ENCODE assay signal across 33 mouse cellular contexts in genomic region chr6:89985989-89986388, GRCm38 (mm10). TPM values are rescaled to one million over a fixed set of nuclear protein-coding genes. Genes with fewer than 3 reads are reported as not detected.
DNase-seq lines count a peak whose midpoint lies in the region; ATAC-seq and TF ChIP-seq lines count a peak whose summit lies in the region.
"Had no signal": no experiment of that assay in that cellular context is flagged by ENCODE, and none has a peak within 500 bp of the region (broad histone marks: within the 10 kb centered on the region; RNA-seq: fewer than 3 reads in every experiment).

No protein-coding gene starts in this region.

- H3K4me2 ChIP-seq in liver, embryonic 12.5 days = no peak overlapping the region
- H3K4me2 ChIP-seq: embryonic facial prominence, embryonic 12.5 days; forebrain, embryonic 13.5 days; heart, embryonic 11.5 days; midbrain, embryonic 12.5 days had no signal

- TF ChIP-seq POLR2A in kidney, adult 2 months (IDR thresholded peaks at IDR 0.05; ENCODE audit: low read depth, low read length) = no peak
- TF ChIP-seq POLR2A in liver, adult 2 months (IDR thresholded peaks at IDR 0.05; ENCODE audit: extremely low read depth, insufficient read depth, low read length) = no peak

- H3K4me3 ChIP-seq in kidney, adult 2 months (ENCODE audit: insufficient read depth, low read depth, low read length) = no peak overlapping the region
- H3K4me3 ChIP-seq in liver, adult 2 months (ENCODE audit: insufficient read depth, low read depth, low read length) = no peak overlapping the region
- H3K4me3 ChIP-seq in liver, embryonic 12.5 days = no peak overlapping the region
- H3K4me3 ChIP-seq: embryonic facial prominence, embryonic 12.5 days; erythroblast, embryonic 14.5 days; forebrain, embryonic 13.5 days; limb, embryonic 10.5 days; midbrain, embryonic 12.5 days had no signal

- H3K36me3 ChIP-seq in kidney, adult 2 months (ENCODE audit: control insufficient read depth, insufficient read depth, low read length) = no peaks in the 10 kb centered on the region
- no peaks in the 10 kb centered on the region for H3K36me3 ChIP-seq in liver, adult 2 months (ENCODE audit: control insufficient read depth, insufficient read depth, low read length)
- H3K36me3 ChIP-seq in liver, embryonic 12.5 days = no peaks in the 10 kb centered on the region
- H3K36me3 ChIP-seq: embryonic facial prominence, embryonic 12.5 days; limb, embryonic 10.5 days; midbrain, embryonic 12.5 days had no signal

- 24% methylated on average over 1 of the region's 1 CpGs for WGBS in kidney, adult 2 months
- 19% methylated on average over 1 of the region's 1 CpGs for WGBS in liver, adult 2 months
- 18% methylated on average over 1 of the region's 1 CpGs for WGBS in liver, embryonic 12.5 days (ENCODE audit: insufficient replicate concordance)

- peak; percentile 38 for DNase-seq in kidney, adult 2 months
- DNase-seq in kidney, postnatal 14 days = no peak
- peak; percentile 29 for DNase-seq in liver, adult 2 months (ENCODE audit: extremely low read depth, low read depth, low spot score)
- DNase-seq in NIH3T3 (ENCODE audit: low read depth) = peak; percentile 66
- peak; percentile 5 for DNase-seq in fibroblast of lung, adult 2 months (ENCODE audit: low read depth)
- DNase-seq in gastrocnemius, adult 8-10 months (ENCODE audit: low spot score in 2 of 2) = no peak
- no peak for DNase-seq in ovary, adult 18-20 months (ENCODE audit: low spot score)
- DNase-seq: adrenal gland, postnatal 14 days; liver; liver, postnatal 0 days; lung, postnatal 14 days; thymus, adult 2 months; thymus, postnatal 4 days had no signal

- H3K27ac ChIP-seq in kidney, adult 2 months (ENCODE audit: insufficient read depth, low read depth, low read length) = no peak overlapping the region
- H3K27ac ChIP-seq in liver, adult 2 months (replicated peaks; ENCODE audit: insufficient read depth, low read depth, low read length) = no peak overlapping the region
- H3K27ac ChIP-seq in liver, embryonic 12.5 days = no peak overlapping the region
- H3K27ac ChIP-seq: embryonic facial prominence, embryonic 12.5 days; forebrain, embryonic 13.5 days; limb, embryonic 10.5 days; midbrain, embryonic 12.5 days had no signal

- H3K4me1 ChIP-seq in kidney, adult 2 months (ENCODE audit: control insufficient read depth, insufficient read depth, low read length) = no peaks in the 10 kb centered on the region
- no peaks in the 10 kb centered on the region for H3K4me1 ChIP-seq in liver, adult 2 months (ENCODE audit: control insufficient read depth, insufficient read depth, low read length)
- H3K4me1 ChIP-seq in liver, embryonic 12.5 days = no peaks in the 10 kb centered on the region
- H3K4me1 ChIP-seq: embryonic facial prominence, embryonic 12.5 days; forebrain, embryonic 13.5 days; limb, embryonic 10.5 days; midbrain, embryonic 12.5 days had no signal

- H3K79me2 ChIP-seq in liver, adult 2 months (ENCODE audit: control insufficient read depth, insufficient read depth, low read length) = no peaks in the 10 kb centered on the region

- H3K9me3 ChIP-seq in liver, embryonic 12.5 days (replicated peaks) = no peaks in the 10 kb centered on the region; the same call in 1 of the 2 replicates

- ATAC-seq in liver, embryonic 12.5 days = no peak
- ATAC-seq: activated CD4-positive, CD25-positive, alpha-beta regulatory T cell, adult 4 months; forebrain, embryonic 13.5 days; intestine, postnatal 0 days; liver, postnatal 0 days had no signal

- H3K27me3 ChIP-seq in kidney, adult 2 months (replicated peaks; ENCODE audit: control insufficient read depth, insufficient read depth, low read length) = no peaks in the 10 kb centered on the region
- H3K27me3 ChIP-seq in liver, adult 2 months (ENCODE audit: control insufficient read depth, insufficient read depth, low read length) = no peaks in the 10 kb centered on the region
- no peaks in the 10 kb centered on the region for H3K27me3 ChIP-seq in liver, embryonic 12.5 days (replicated peaks)
- H3K27me3 ChIP-seq: embryonic facial prominence, embryonic 12.5 days; forebrain, embryonic 13.5 days; midbrain, embryonic 12.5 days had no signal

- H3K9ac ChIP-seq in liver, adult 2 months (ENCODE audit: low read depth, low read length) = no peak overlapping the region
- H3K9ac ChIP-seq in liver, embryonic 12.5 days = no peak overlapping the region
- H3K9ac ChIP-seq: embryonic facial prominence, embryonic 12.5 days; forebrain, embryonic 13.5 days; liver, postnatal 0 days; midbrain, embryonic 12.5 days had no signal

- no peak for TF ChIP-seq CTCF in kidney, adult 2 months (conservative IDR thresholded peaks at IDR 0.05; ENCODE audit: insufficient read depth, insufficient read length, low read depth, low read length)
- no peak for TF ChIP-seq CTCF in liver, adult 2 months (IDR thresholded peaks at IDR 0.05; ENCODE audit: low read depth, low read length)

RNA-seq across cellular contexts. Expression of gene Vmn1r46, which starts 16.9 kb away (rescaled TPM):
- polyA plus RNA-seq in kidney, adult 2 months (2012; rRNA removed) = not detected in 2 replicates
- total RNA-seq in liver, adult 2 months (2014; rRNA removed) = not detected in 2 replicates
- polyA plus RNA-seq in liver, adult 2 months (2012; rRNA removed) = not detected in 2 replicates
- polyA plus RNA-seq in liver, embryonic 12.5 days (2016; fragmentation: Nextera tagmentation; extraction: Ambion mirVana) = not detected in 2 replicates
- not detected for total RNA-seq in gastrocnemius, adult 8-10 months (2022)
- total RNA-seq: adrenal gland, postnatal 14 days; gastrocnemius, adult 18-20 months; gastrocnemius, postnatal 4 days; layer of hippocampus, postnatal 14 days; megakaryocyte, adult 5-6 weeks; monocyte, adult 5-6 weeks had no signal
- polyA plus RNA-seq: C2C12; embryonic facial prominence, embryonic 12.5 days; erythroblast, embryonic 14.5 days; forebrain, embryonic 13.5 days; heart, embryonic 11.5 days; heart, postnatal 0 days; hindbrain, embryonic 11.5 days; intestine, postnatal 0 days; limb, embryonic 10.5 days; liver, postnatal 0 days; midbrain, embryonic 12.5 days; small intestine, adult 2 months; stomach, embryonic 16.5 days; thymus, adult 2 months had no signal

RNA-seq across cellular contexts. Expression of gene Vmn1r47, which starts 30.0 kb away (rescaled TPM):
- polyA plus RNA-seq in kidney, adult 2 months (2012; rRNA removed) = not detected in 2 replicates
- not detected in 2 replicates for total RNA-seq in liver, adult 2 months (2014; rRNA removed)
- not detected in 2 replicates for polyA plus RNA-seq in liver, adult 2 months (2012; rRNA removed)
- polyA plus RNA-seq in liver, embryonic 12.5 days (2016; fragmentation: Nextera tagmentation; extraction: Ambion mirVana) = not detected in 2 replicates
- total RNA-seq in gastrocnemius, adult 8-10 months (2022) = not detected
- total RNA-seq: adrenal gland, postnatal 14 days; gastrocnemius, adult 18-20 months; gastrocnemius, postnatal 4 days; layer of hippocampus, postnatal 14 days; megakaryocyte, adult 5-6 weeks; monocyte, adult 5-6 weeks; neutrophil, adult 5-6 weeks had no signal
- polyA plus RNA-seq: activated CD4-positive, CD25-positive, alpha-beta regulatory T cell, adult 4 months; C2C12; embryonic facial prominence, embryonic 12.5 days; erythroblast, embryonic 14.5 days; forebrain, embryonic 13.5 days; heart, embryonic 11.5 days; heart, postnatal 0 days; hindbrain, embryonic 11.5 days; intestine, postnatal 0 days; limb, embryonic 10.5 days; liver, postnatal 0 days; midbrain, embryonic 12.5 days; small intestine, adult 2 months; stomach, embryonic 16.5 days; thymus, adult 2 months had no signal

RNA-seq across cellular contexts. Expression of gene Vmn1r45, which starts 45.6 kb away (rescaled TPM):
- polyA plus RNA-seq in kidney, adult 2 months (2012; rRNA removed) = not detected in 2 replicates
- total RNA-seq in liver, adult 2 months (2014; rRNA removed) = not detected in 2 replicates
- polyA plus RNA-seq in liver, adult 2 months (2012; rRNA removed) = not detected in 2 replicates
- not detected in 2 replicates for polyA plus RNA-seq in liver, embryonic 12.5 days (2016; fragmentation: Nextera tagmentation; extraction: Ambion mirVana)
- total RNA-seq in gastrocnemius, adult 8-10 months (2022) = not detected
- total RNA-seq: adrenal gland, postnatal 14 days; gastrocnemius, adult 18-20 months; gastrocnemius, postnatal 4 days; layer of hippocampus, postnatal 14 days; megakaryocyte, adult 5-6 weeks; monocyte, adult 5-6 weeks; neutrophil, adult 5-6 weeks had no signal
- polyA plus RNA-seq: activated CD4-positive, CD25-positive, alpha-beta regulatory T cell, adult 4 months; C2C12; embryonic facial prominence, embryonic 12.5 days; erythroblast, embryonic 14.5 days; forebrain, embryonic 13.5 days; heart, embryonic 11.5 days; heart, postnatal 0 days; hindbrain, embryonic 11.5 days; intestine, postnatal 0 days; limb, embryonic 10.5 days; liver, postnatal 0 days; midbrain, embryonic 12.5 days; small intestine, adult 2 months; stomach, embryonic 16.5 days; thymus, adult 2 months had no signal

RNA-seq across cellular contexts. Expression of gene Vmn1r48, which starts 50.7 kb away (rescaled TPM):
- not detected in 2 replicates for polyA plus RNA-seq in kidney, adult 2 months (2012; rRNA removed)
- not detected in 2 replicates for total RNA-seq in liver, adult 2 months (2014; rRNA removed)
- not detected in 2 replicates for polyA plus RNA-seq in liver, adult 2 months (2012; rRNA removed)
- polyA plus RNA-seq in liver, embryonic 12.5 days (2016; fragmentation: Nextera tagmentation; extraction: Ambion mirVana) = not detected in 2 replicates
- total RNA-seq in gastrocnemius, adult 8-10 months (2022) = not detected
- total RNA-seq: adrenal gland, postnatal 14 days; gastrocnemius, adult 18-20 months; gastrocnemius, postnatal 4 days; layer of hippocampus, postnatal 14 days; megakaryocyte, adult 5-6 weeks; monocyte, adult 5-6 weeks; neutrophil, adult 5-6 weeks had no signal
- polyA plus RNA-seq: activated CD4-positive, CD25-positive, alpha-beta regulatory T cell, adult 4 months; C2C12; embryonic facial prominence, embryonic 12.5 days; erythroblast, embryonic 14.5 days; forebrain, embryonic 13.5 days; heart, embryonic 11.5 days; heart, postnatal 0 days; hindbrain, embryonic 11.5 days; intestine, postnatal 0 days; limb, embryonic 10.5 days; liver, postnatal 0 days; midbrain, embryonic 12.5 days; small intestine, adult 2 months; stomach, embryonic 16.5 days; thymus, adult 2 months had no signal

Comparison
In these comparisons a context has a peak if more than half of its experiments do, and no peak if none do; other contexts are left out.
1. DNase-seq: peak in kidney, adult 2 months (single experiment), liver, adult 2 months (single experiment), NIH3T3 (single experiment) and fibroblast of lung, adult 2 months (single experiment); none in kidney, postnatal 14 days (single experiment), gastrocnemius, adult 8-10 months (0 of 2) and ovary, adult 18-20 months (single experiment).